8 mouse cellular contexts compared by ENCODE assay signal in genomic region chr5:124248845-124249613, GRCm38 (mm10). TPM values are rescaled to one million over a fixed set of nuclear protein-coding genes. Genes with fewer than 3 reads are reported as not detected.
DNase-seq lines count a peak whose midpoint lies in the region; ATAC-seq and TF ChIP-seq lines count a peak whose summit lies in the region.

No protein-coding gene starts in this region.

- H3K36me3 ChIP-seq in ES-E14 (ENCODE audit: control insufficient read depth, insufficient read depth, low read length, poor library complexity, severe bottlenecking) = no peaks in the 10 kb centered on the region
- H3K36me3 ChIP-seq in embryonic facial prominence, embryonic 14.5 days (ENCODE audit: control insufficient read depth, insufficient read depth, low read length) = peaks cover 24% of the 10 kb centered on the region
- H3K36me3 ChIP-seq in heart, embryonic 15.5 days = peaks cover 21% of the 10 kb centered on the region

- WGBS in embryonic facial prominence, embryonic 14.5 days = 0% methylated on average over 8 of the region's 77 CpGs
- under 1% methylated on average over 75 of the region's 77 CpGs for WGBS in heart, embryonic 15.5 days

- peak; percentile 50 for ATAC-seq in embryonic facial prominence, embryonic 14.5 days (ENCODE audit: low read depth)
- peak; percentile 41 for ATAC-seq in heart, embryonic 15.5 days (replicated peaks; ENCODE audit: insufficient number of reproducible peaks, insufficient read depth, low FRiP score, low read depth)

- H3K27me3 ChIP-seq in embryonic facial prominence, embryonic 14.5 days (replicated peaks; ENCODE audit: control insufficient read depth, insufficient read depth, low read length) = no peaks in the 10 kb centered on the region
- no peaks in the 10 kb centered on the region for H3K27me3 ChIP-seq in heart, embryonic 15.5 days

- peaks cover 0 to 17% of the 10 kb centered on the region in 2 experiments; a peak in 2 of 4 replicates for H3K4me1 ChIP-seq in ES-E14 (ENCODE audit: control insufficient read depth in 2 of 2, insufficient read depth in 2 of 2, low read length in 2 of 2, poor library complexity in 1 of 2)
- H3K4me1 ChIP-seq in embryonic facial prominence, embryonic 14.5 days (ENCODE audit: control insufficient read depth, insufficient read depth, low read length) = peaks cover 12% of the 10 kb centered on the region
- H3K4me1 ChIP-seq in heart, embryonic 15.5 days (replicated peaks) = peaks cover 37% of the 10 kb centered on the region

- H3K9me3 ChIP-seq in ES-E14 (ENCODE audit: control insufficient read depth, insufficient read depth, low read depth, low read length) = no peaks in the 10 kb centered on the region
- H3K9me3 ChIP-seq in embryonic facial prominence, embryonic 14.5 days (ENCODE audit: control insufficient read depth, low read length) = no peaks in the 10 kb centered on the region
- no peaks in the 10 kb centered on the region for H3K9me3 ChIP-seq in heart, embryonic 15.5 days (replicated peaks)

- DNase-seq in ES-E14 (ENCODE audit: low read depth, low spot score) = no peak
- peak; percentile 83 for DNase-seq in adrenal gland, postnatal 14 days
- peak; percentile 24 for DNase-seq in embryonic facial prominence, embryonic 14.5 days (ENCODE audit: low spot score)
- DNase-seq in kidney, postnatal 10 days = peak; percentile 75
- peak; percentile 62 for DNase-seq in lung, postnatal 36 days
- peak; percentile 24 to 47 for DNase-seq in spleen, postnatal 14 days (ENCODE audit: low spot score in 2 of 2)
- no peak for DNase-seq in layer of hippocampus, adult 9-11 months

- peak overlapping the region; percentile 81 for H3K9ac ChIP-seq in ES-E14 (ENCODE audit: insufficient read depth, low read depth, low read length, poor library complexity, severe bottlenecking)
- peak overlapping the region; percentile 84 for H3K9ac ChIP-seq in embryonic facial prominence, embryonic 14.5 days (ENCODE audit: low read depth, low read length)
- peak overlapping the region; percentile 94 for H3K9ac ChIP-seq in heart, embryonic 15.5 days

- H3K27ac ChIP-seq in ES-E14 (ENCODE audit: insufficient read depth, low read depth, low read length, poor library complexity, severe bottlenecking) = no peak overlapping the region
- peak overlapping the region; percentile 76 for H3K27ac ChIP-seq in embryonic facial prominence, embryonic 14.5 days (replicated peaks; ENCODE audit: low read depth, low read length)
- H3K27ac ChIP-seq in heart, embryonic 15.5 days = peak overlapping the region; percentile 93

- in situ Hi-C loops in ES-E14 (cut with MboI; ENCODE audit: low sequenced_read_pairs in 2 of 2, unreplicated experiment in 2 of 2) = no loop called here

- peak overlapping the region; percentile 67 to 87; a peak in 3 of 4 replicates for H3K4me3 ChIP-seq in ES-E14 (ENCODE audit: insufficient read depth in 1 of 2, low read depth in 1 of 2, low read length in 2 of 2, poor library complexity in 1 of 2, severe bottlenecking in 1 of 2)
- peak overlapping the region; percentile 66 for H3K4me3 ChIP-seq in embryonic facial prominence, embryonic 14.5 days (ENCODE audit: low read depth, low read length)
- H3K4me3 ChIP-seq in heart, embryonic 15.5 days = peak overlapping the region; percentile 82

- H3K4me2 ChIP-seq in embryonic facial prominence, embryonic 14.5 days (ENCODE audit: low read depth, low read length) = peak overlapping the region; percentile 86
- peak overlapping the region; percentile 91 for H3K4me2 ChIP-seq in heart, embryonic 15.5 days

TF ChIP-seq in ES-E14, 5 proteins besides CTCF, POLR2A, EP300 and RAD21:
- TF ChIP-seq MAFK (IDR thresholded peaks at IDR 0.05; ENCODE audit: insufficient read depth, low read depth, low read length) (no peak), CHD2 (IDR thresholded peaks at IDR 0.05; ENCODE audit: low read depth, low read length) (no peak), HCFC1 (IDR thresholded peaks at IDR 0.05; ENCODE audit: borderline replicate concordance, insufficient read depth, low read length) (no peak), ZNF384 (IDR thresholded peaks at IDR 0.05; ENCODE audit: low read depth, low read length) (no peak), ZC3H11A (IDR thresholded peaks at IDR 0.05; ENCODE audit: borderline replicate concordance, low read depth, low read length) (no peak)

RNA-seq across cellular contexts. Expression of gene Pitpnm2, which starts 0.5 kb away (rescaled TPM):
- total RNA-seq in ES-E14 (2012; rRNA removed) = 6.6 and 7.2 TPM in 2 replicates
- total RNA-seq in adrenal gland, postnatal 14 days (2021) = 48.8 and 51.8 TPM in 2 replicates
- 7.6 and 8.4 TPM in 2 replicates for polyA plus RNA-seq in embryonic facial prominence, embryonic 14.5 days (2014; fragmentation: Nextera tagmentation; extraction: Ambion mirVana)
- 4.9 and 7.9 TPM in 2 replicates for polyA plus RNA-seq in heart, embryonic 15.5 days (2015; fragmentation: Nextera tagmentation; extraction: Ambion mirVana)

Comparison
In these comparisons a context has a peak if more than half of its experiments do, and no peak if none do; other contexts are left out.
1. DNase-seq: peak in adrenal gland, postnatal 14 days (single experiment), embryonic facial prominence, embryonic 14.5 days (single experiment), kidney, postnatal 10 days (single experiment), lung, postnatal 36 days (single experiment) and spleen, postnatal 14 days (2 of 2); none in ES-E14 (single experiment) and layer of hippocampus, adult 9-11 months (single experiment).
2. Peak in every context shown above with its lines, with median percentiles within 50 percentile points of each other: H3K4me3 ChIP-seq and H3K9ac ChIP-seq.